Mouse (Mus musculus): ENCODE data around the gene Pth2. TPM values are rescaled to one million over a fixed set of nuclear protein-coding genes. Genes with fewer than 3 reads are reported as not detected.

Gene Pth2
- polyA plus RNA-seq, 1 experiment from 2014 or later: 2.4 TPM

DNA sequence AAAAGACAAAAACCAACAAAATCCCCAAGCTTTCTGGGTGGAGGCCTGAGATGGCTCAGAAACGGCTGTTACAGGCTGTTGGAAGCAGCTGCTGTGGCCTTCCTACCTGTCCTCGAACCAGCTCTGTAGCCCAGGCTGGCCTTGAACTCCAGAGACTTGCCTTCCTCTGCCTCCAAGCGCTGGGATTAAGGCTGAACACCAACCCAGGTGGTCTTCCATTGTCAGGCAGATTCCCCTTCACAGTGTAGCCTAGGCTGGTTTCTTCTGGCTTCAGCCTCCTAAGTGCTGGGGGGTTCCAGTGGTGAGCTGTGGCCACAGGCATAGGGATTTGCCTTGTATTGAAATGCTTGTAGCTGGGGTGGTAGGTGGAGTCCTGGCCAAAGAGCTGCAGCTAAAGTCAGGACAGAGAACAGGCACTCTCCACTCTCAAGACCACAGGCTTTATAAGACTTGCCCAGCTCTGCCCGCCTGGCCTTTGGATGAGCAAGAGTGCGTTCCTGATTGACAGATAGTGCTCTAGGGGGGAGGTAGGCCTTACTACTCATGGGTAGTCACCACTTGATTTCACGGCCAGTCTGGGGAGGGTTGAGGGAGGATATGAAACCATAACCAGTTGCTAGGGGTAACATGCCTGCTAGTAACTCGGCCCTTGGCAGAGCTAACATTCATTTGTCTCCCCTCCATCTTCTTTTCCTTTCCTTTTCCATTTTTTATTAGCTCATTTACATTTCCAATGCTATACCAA, 48.8 kb downstream of the Pth2 start:
- H3K4me2 ChIP-seq (replicated peaks): no peak overlapping the region
- WGBS: 90% methylated on average over 7 of the region's 7 CpGs
- peaks cover 9% of the 10 kb centered on the region; the same call in 1 of the 2 replicates for H3K27me3 ChIP-seq
- H3K4me1 ChIP-seq: peaks cover 18% of the 10 kb centered on the region
- no peaks in the 10 kb centered on the region for H3K9me3 ChIP-seq
- H3K9ac ChIP-seq (replicated peaks): no peak overlapping the region
- H3K36me3 ChIP-seq: peaks cover 74% of the 10 kb centered on the region
- H3K27ac ChIP-seq (replicated peaks): peak overlapping the region; percentile 2; the same call in 1 of the 2 replicates
- H3K4me3 ChIP-seq: no peak overlapping the region
- no peak for ATAC-seq (ENCODE audit: low FRiP score, low read depth)

DNA sequence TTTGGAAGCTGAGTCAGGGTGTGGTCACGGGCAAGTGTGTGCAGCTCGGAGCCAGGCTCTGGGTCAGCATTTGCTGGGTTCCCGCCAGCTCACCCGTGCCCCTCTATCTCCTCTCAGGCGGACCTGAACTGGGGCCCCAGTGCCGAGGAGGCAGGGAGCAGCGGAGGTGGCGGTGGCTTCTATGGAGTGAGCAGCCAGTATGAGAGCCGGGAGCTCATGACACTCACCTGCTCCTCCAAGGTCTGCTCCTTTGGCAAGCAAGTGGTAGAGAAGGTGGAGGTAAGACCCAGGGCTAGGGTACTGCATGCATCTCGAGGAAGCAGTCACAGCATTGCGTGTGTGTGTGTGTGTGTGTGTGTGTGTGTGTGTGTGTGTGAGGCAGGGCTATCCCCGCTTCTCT, 50.4 kb downstream of the Pth2 start:
- no peak overlapping the region for H3K4me3 ChIP-seq
- no peak for ATAC-seq (ENCODE audit: low FRiP score, low read depth)
- peaks cover 30% of the 10 kb centered on the region for H3K4me1 ChIP-seq
- no peak overlapping the region for H3K27ac ChIP-seq (replicated peaks)
- H3K4me2 ChIP-seq (replicated peaks): no peak overlapping the region
- no peaks in the 10 kb centered on the region for H3K9me3 ChIP-seq
- WGBS: 91% methylated on average over 12 of the region's 12 CpGs
- H3K36me3 ChIP-seq: peaks cover 59% of the 10 kb centered on the region
- H3K9ac ChIP-seq (replicated peaks): no peak overlapping the region
- H3K27me3 ChIP-seq: peaks cover 9% of the 10 kb centered on the region; the same call in 1 of the 2 replicates

Small RNAs within 50 kb of the gene (microRNA-seq; reads per million reads assigned to microRNA genes)
- not detected for gene Mir7055

Other genes with a start within 250 kb of the Pth2 start
- 0.20 TPM in 1 of 2 replicates, not detected in the other for gene Tsks, start 237.8 kb upstream of the Pth2 start, polyA plus RNA-seq (2016; fragmentation: Nextera tagmentation; extraction: Ambion mirVana)
- 40.6 and 43.7 TPM in 2 replicates for gene Cpt1c, start 206.1 kb upstream of the Pth2 start, polyA plus RNA-seq (2016; fragmentation: Nextera tagmentation; extraction: Ambion mirVana)
- gene Prmt1, start 194.4 kb upstream of the Pth2 start, polyA plus RNA-seq (2016; fragmentation: Nextera tagmentation; extraction: Ambion mirVana): 643 and 658 TPM in 2 replicates
- 66.7 and 70.6 TPM in 2 replicates for gene Irf3, start 183.3 kb upstream of the Pth2 start, polyA plus RNA-seq (2016; fragmentation: Nextera tagmentation; extraction: Ambion mirVana)
- gene Bcl2l12, start 182.3 kb upstream of the Pth2 start, polyA plus RNA-seq (2016; fragmentation: Nextera tagmentation; extraction: Ambion mirVana): 50.5 and 54.7 TPM in 2 replicates
- gene Scaf1, start 164.6 kb upstream of the Pth2 start, polyA plus RNA-seq (2016; fragmentation: Nextera tagmentation; extraction: Ambion mirVana): 48.1 and 52.4 TPM in 2 replicates
- 15.6 and 17.3 TPM in 2 replicates for gene Rras, start 163.0 kb upstream of the Pth2 start, polyA plus RNA-seq (2016; fragmentation: Nextera tagmentation; extraction: Ambion mirVana)
- gene Prr12, start 128.1 kb upstream of the Pth2 start, polyA plus RNA-seq (2016; fragmentation: Nextera tagmentation; extraction: Ambion mirVana): 13.7 and 14.1 TPM in 2 replicates
- gene Nosip, start 118.6 kb upstream of the Pth2 start, polyA plus RNA-seq (2016; fragmentation: Nextera tagmentation; extraction: Ambion mirVana): 53.6 and 54.6 TPM in 2 replicates
- 15.9 and 17.8 TPM in 2 replicates for gene Prrg2, start 118.3 kb upstream of the Pth2 start, polyA plus RNA-seq (2016; fragmentation: Nextera tagmentation; extraction: Ambion mirVana)
- gene Rcn3, start 88.8 kb upstream of the Pth2 start, polyA plus RNA-seq (2016; fragmentation: Nextera tagmentation; extraction: Ambion mirVana): 106 and 151 TPM in 2 replicates
- 17.3 and 25.9 TPM in 2 replicates for gene Fcgrt, start 77.1 kb upstream of the Pth2 start, polyA plus RNA-seq (2016; fragmentation: Nextera tagmentation; extraction: Ambion mirVana)
- 1,160 and 1,195 TPM in 2 replicates for gene Rps11, start 56.6 kb upstream of the Pth2 start, polyA plus RNA-seq (2016; fragmentation: Nextera tagmentation; extraction: Ambion mirVana)
- gene Rpl13a, start 52.2 kb upstream of the Pth2 start, polyA plus RNA-seq (2016; fragmentation: Nextera tagmentation; extraction: Ambion mirVana): 1,022 and 1,026 TPM in 2 replicates
- gene Gm45713, start 44.8 kb upstream of the Pth2 start, polyA plus RNA-seq (2016; fragmentation: Nextera tagmentation; extraction: Ambion mirVana): 0.25 and 0.45 TPM in 2 replicates
- gene Flt3l, start 44.6 kb upstream of the Pth2 start, polyA plus RNA-seq (2016; fragmentation: Nextera tagmentation; extraction: Ambion mirVana): 0.64 and 1.2 TPM in 2 replicates
- gene Pih1d1, start 26.7 kb upstream of the Pth2 start, polyA plus RNA-seq (2016; fragmentation: Nextera tagmentation; extraction: Ambion mirVana): 92.3 and 103 TPM in 2 replicates
- gene Aldh16a1, start 26.4 kb upstream of the Pth2 start, polyA plus RNA-seq (2016; fragmentation: Nextera tagmentation; extraction: Ambion mirVana): 38.0 and 39.4 TPM in 2 replicates
- gene Slc17a7, start 17.0 kb upstream of the Pth2 start, polyA plus RNA-seq (2016; fragmentation: Nextera tagmentation; extraction: Ambion mirVana): 0.61 and 1.0 TPM in 2 replicates
- gene Gfy, start 1.4 kb upstream of the Pth2 start, polyA plus RNA-seq (2016; fragmentation: Nextera tagmentation; extraction: Ambion mirVana): not detected in 2 replicates
- 0.63 and 0.75 TPM in 2 replicates for gene Ccdc155, start 23.9 kb downstream of the Pth2 start, polyA plus RNA-seq (2016; fragmentation: Nextera tagmentation; extraction: Ambion mirVana)
- 1.0 and 1.4 TPM in 2 replicates for gene Dkkl1, start 31.2 kb downstream of the Pth2 start, polyA plus RNA-seq (2016; fragmentation: Nextera tagmentation; extraction: Ambion mirVana)
- gene Tead2, start 34.8 kb downstream of the Pth2 start, polyA plus RNA-seq (2016; fragmentation: Nextera tagmentation; extraction: Ambion mirVana): 237 and 248 TPM in 2 replicates
- gene Cd37, start 58.1 kb downstream of the Pth2 start, polyA plus RNA-seq (2016; fragmentation: Nextera tagmentation; extraction: Ambion mirVana): 1.3 and 1.7 TPM in 2 replicates
- 0.14 TPM in 1 of 2 replicates, not detected in the other for gene Slc6a16, start 60.1 kb downstream of the Pth2 start, polyA plus RNA-seq (2016; fragmentation: Nextera tagmentation; extraction: Ambion mirVana)
- not detected in 2 replicates for gene Slc6a21, start 96.5 kb downstream of the Pth2 start, polyA plus RNA-seq (2016; fragmentation: Nextera tagmentation; extraction: Ambion mirVana)
- gene Trpm4, start 152.8 kb downstream of the Pth2 start, polyA plus RNA-seq (2016; fragmentation: Nextera tagmentation; extraction: Ambion mirVana): 7.9 and 8.2 TPM in 2 replicates
- 0.24 TPM in 1 of 2 replicates, not detected in the other for gene Hrc, start 154.3 kb downstream of the Pth2 start, polyA plus RNA-seq (2016; fragmentation: Nextera tagmentation; extraction: Ambion mirVana)
- gene Ppfia3, start 186.0 kb downstream of the Pth2 start, polyA plus RNA-seq (2016; fragmentation: Nextera tagmentation; extraction: Ambion mirVana): 15.0 and 15.4 TPM in 2 replicates
- 2.6 and 2.9 TPM in 2 replicates for gene Lin7b, start 189.6 kb downstream of the Pth2 start, polyA plus RNA-seq (2016; fragmentation: Nextera tagmentation; extraction: Ambion mirVana)
- gene Snrnp70, start 214.7 kb downstream of the Pth2 start, polyA plus RNA-seq (2016; fragmentation: Nextera tagmentation; extraction: Ambion mirVana): 294 and 300 TPM in 2 replicates
- not detected in 2 replicates for gene Kcna7, start 224.7 kb downstream of the Pth2 start, polyA plus RNA-seq (2016; fragmentation: Nextera tagmentation; extraction: Ambion mirVana)
- 0.22 and 0.43 TPM in 2 replicates for gene Ntf5, start 232.7 kb downstream of the Pth2 start, polyA plus RNA-seq (2016; fragmentation: Nextera tagmentation; extraction: Ambion mirVana)
- not detected in 2 replicates for gene Lhb, start 239.8 kb downstream of the Pth2 start, polyA plus RNA-seq (2016; fragmentation: Nextera tagmentation; extraction: Ambion mirVana)